Mouse (Mus musculus): ENCODE results near the gene Ctsm. TPM values are rescaled to one million over a fixed set of nuclear protein-coding genes. Genes with fewer than 3 reads are reported as not detected.

Ctsm gene
- not detected in 2 replicates for polyA plus RNA-seq (2012; rRNA removed; ENCODE audit: low replicate concordance)

DNA sequence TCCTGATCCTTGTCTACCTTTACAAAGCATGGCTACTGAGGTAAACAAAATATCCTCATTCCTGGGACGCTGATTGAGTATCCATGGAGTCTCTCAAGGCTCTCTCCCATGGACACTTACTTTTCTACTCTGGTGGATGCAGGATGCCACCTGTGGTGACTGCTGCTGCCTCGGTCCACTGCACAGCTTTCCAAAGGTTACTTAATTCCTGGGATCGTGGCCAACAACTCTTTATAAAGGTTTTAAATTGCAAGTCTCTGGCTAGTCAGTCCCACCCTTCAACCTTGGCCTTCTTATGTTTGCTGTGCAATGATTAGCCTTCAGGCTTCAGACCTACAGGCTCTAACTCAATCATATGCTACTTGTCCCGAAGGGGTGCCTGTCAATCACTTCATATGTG, at the start of gene Ctsm:
Gene Ctsm (minus strand): TSS at position 209 of the 400 bp plus-strand sequence.

DNA sequence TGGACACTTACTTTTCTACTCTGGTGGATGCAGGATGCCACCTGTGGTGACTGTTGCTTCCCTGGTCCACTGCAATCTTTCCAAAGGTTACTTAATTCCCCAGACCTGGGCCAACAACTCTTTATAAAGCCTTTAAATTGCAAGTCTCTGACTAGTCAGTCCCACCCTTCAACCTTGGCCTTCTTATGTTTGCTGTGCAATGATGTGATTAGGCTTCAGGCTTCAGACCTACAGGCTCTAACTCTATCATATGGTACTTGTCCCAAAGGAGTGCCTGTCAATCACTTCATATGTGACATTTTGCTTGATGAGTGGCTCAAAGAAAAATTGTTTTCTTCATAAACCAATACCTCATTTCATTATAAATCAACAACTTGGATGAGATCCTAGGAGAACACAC, 28.4 kb upstream of the Ctsm start, which contains the start of gene Cts3:
Gene Cts3 (minus strand): TSS at position 101 of the 400 bp plus-strand sequence.

DNA sequence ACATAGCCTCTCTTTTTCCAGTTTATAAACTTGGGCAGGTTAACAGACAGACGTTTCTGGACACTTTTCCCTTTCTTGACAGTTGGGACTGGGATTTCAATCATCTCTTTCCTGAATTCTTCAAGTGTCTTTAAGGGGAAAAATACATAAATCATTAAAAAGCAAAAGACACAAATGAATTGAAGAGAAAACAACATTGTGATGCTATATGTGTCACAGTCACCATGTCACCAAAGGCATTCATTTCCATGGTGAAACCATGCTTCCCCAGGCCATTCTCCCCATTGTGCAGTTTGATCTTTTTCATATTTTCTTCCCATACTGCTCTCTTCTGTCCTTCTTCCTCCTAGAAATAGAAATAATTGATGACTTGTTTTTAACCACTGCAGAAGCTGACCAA, 26.4 kb upstream of the Ctsm start, which contains the start of gene Gm49352:
Gene Gm49352 (minus strand): TSS at position 101 of the 400 bp plus-strand sequence.

Other genes starting within 250 kb of the Ctsm start
- gene Cts7, start 183.6 kb downstream of the Ctsm start, polyA plus RNA-seq (2012; rRNA removed; ENCODE audit: low replicate concordance) = not detected in 2 replicates
- not detected in 2 replicates for gene Gm49352, start 26.3 kb upstream of the Ctsm start, polyA plus RNA-seq (2012; rRNA removed; ENCODE audit: low replicate concordance)
- gene Cts3, start 28.3 kb upstream of the Ctsm start, polyA plus RNA-seq (2012; rRNA removed; ENCODE audit: low replicate concordance) = not detected in 2 replicates